Mouse (Mus musculus): ENCODE data around the gene Bmpr2.
"Not testable (repeated sequence)": the region's sequence is repeated elsewhere in the genome, so short reads cannot be mapped to it uniquely, and the experiment has no call there.

Bmpr2 gene

GRCm38 (mm10) chr1:59763164-59763768 lies at the start of gene Bmpr2:
Gene Bmpr2, plus strand, starts transcription at chr1:59763400.
- DNase-seq (ENCODE audit: low spot score in 2 of 2), result peak; percentile 85 to 86

- DNase-seq (ENCODE audit: low spot score in 2 of 2), result no peak
These were observed 43.3 kb upstream of the Bmpr2 start for GRCm38 (mm10) chr1:59719900-59720299.

DNA sequence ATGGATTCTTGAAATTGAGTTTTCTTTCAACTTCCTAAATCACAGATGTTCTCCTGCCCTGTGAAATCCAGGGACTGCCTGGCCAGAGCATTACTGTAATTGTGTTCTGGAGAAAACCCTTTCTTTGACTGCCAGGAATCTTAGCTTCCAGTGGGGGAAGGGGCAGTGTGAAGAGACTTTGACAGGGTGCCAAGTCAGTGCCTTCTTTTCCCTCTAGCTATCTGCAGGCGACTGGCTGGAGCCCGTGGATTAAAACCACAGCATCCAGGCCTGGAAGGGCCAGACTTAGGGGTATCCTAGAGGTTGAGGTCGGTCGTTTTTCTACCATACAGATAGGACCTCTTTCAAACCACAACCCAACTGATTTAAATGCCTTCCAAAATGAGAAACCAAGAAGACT lies 37.5 kb upstream of the Bmpr2 start:
- peak in 1 of 2 experiments; percentile 11 for DNase-seq (ENCODE audit: low spot score in 2 of 2)

DNA sequence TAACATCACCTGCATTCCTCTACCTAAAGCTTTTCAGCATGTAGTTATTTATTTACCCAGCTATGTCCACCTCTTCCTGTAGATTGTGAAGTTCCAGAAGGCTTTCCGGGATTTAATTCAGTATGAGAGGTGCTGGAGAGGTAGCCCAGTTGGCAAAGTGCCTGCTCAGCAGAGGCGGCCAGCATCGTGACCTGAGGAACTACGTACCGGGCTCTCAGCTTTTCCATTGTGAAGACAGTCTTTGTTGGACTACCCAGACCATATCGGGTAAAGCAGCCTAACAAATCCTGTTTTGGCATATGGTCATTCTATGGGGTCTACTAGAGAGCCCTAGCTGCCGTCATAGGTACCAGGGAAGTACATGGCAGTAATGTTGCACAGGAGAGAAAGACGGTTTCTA lies 33.1 kb upstream of the Bmpr2 start:
- no peak for DNase-seq (ENCODE audit: low spot score in 2 of 2)

DNA sequence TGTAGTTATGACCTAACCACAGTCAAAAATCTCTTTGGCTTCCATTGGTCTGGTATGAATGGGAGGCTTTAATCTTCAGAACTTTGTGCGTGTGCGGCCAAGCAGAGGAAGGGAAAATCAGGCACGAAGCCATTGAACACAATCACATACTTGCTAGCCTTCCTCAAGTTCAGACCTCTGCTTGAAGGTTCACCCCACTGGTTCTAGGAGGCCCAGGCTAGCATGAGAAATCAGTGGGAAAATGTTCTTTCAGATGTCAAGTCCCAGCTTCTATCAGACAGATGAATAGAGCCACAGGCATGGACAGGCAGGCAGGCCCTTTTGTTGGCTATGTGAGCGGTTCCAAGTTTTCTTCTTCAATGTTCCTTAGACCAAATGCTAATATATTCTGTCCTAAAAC lies 32.5 kb upstream of the Bmpr2 start:
- no peak for DNase-seq (ENCODE audit: low spot score in 2 of 2)

- peak; percentile 8 to 11 for DNase-seq (ENCODE audit: low spot score in 2 of 2)
These were observed 29.1 kb upstream of the Bmpr2 start for GRCm38 (mm10) chr1:59734076-59734475.

DNA sequence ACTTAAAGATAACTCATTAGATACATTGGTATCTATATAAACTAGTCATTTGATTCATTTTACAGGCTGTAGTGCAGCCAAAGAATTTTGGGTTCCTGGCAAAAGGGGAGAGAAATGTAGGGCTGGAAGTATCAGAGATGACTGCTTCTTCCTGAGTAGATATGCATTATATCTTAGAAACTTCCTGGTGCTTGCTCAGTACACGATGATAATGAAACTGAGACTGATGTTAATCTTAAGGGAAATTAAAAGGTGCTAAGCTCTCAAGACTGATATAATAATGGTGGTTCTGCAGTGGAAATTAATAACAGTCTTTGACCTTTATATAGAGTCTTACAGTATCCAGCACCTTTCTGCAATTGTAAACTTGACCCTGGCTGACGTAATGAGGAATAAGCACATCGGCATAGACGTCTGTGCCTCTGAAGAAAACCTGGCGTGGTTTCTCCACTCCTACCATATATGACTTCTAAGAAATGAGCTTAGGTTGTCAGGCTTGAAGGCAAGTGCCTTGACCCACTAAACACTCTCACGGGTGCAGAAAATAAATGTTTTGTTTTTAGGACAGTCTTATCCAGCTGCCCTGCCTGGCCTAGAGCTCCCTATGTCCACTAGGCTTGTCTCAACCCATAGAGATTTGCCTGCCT lies 24.3 kb upstream of the Bmpr2 start:
- no peak for DNase-seq (ENCODE audit: low spot score in 2 of 2)

DNA sequence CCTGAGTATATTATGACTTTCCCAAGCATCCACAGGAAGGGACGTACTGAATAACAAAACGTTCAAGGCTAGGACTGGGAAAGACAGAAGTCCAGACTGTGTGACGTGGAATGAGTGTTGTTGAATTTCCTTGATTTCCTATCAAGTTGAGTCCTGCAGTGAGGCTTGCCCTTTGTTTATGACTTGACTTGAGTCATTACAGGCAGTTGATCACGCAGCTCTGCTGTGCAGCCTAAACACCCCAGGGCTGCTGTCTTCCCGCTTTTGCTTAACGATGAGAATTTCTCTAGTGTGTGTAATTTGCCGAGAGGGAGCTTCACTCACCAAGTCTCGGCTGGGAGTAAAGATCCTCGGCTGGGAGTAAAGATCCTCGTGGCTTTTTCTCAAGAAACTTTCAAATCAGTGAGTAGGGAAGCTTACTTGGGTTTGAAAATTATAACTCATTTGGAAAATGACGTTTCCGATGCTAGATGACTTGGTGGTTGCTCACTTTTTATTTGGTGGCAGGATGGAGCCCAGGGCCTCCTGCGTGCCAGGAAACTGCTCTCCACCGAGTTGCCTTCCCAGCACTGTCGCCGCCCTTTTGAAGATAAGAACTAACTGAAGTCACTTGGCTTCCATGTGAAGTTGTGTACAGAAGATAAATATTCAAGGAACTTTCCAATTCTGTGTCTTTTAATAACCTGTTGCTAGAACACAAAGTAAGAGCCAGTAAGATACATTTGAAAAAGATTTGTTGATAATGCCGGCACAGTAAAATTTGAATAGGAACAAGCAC lies 23.4 kb upstream of the Bmpr2 start:
- DNase-seq (ENCODE audit: low spot score in 2 of 2), result no peak

DNA sequence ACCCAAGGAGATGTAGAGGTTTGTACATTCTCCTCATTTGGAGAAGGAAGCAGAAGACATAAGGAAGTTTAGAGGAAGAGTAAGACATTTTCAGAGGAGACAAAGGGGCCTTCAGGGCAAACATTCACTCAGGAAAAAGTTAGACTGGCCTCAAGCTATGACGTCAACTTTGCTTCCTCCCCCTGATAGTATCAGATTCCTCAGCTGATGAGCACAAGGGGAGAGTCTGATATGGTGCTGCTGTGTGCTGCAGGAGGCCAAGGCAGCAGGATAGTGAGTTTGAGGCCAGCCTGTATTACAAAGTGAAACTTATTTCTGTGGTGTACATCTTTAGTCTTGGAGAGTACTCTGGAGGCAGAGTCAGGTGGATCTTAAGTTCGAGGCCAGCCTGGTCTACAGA lies 14.2 kb upstream of the Bmpr2 start:
- no peak for DNase-seq (ENCODE audit: low spot score in 2 of 2)

DNA sequence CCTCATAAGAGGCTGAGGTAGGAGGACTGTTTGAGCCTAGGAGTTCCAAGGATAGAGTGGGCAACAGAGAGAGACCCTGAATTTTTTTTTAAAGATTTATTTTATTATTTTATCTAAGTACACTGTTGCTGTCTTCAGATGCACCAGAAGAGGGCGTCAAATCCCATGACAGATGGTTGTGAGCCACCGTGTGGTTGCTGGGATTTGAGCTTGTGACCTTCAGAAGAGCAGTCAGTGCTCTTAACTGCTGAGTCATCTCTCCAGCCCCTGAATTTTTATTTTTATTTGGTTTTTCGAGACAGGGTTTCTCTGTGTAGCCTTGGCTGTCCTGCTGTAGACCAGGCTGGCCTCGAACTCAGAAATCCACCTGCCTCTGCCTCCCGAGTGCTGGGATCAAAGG lies 13.5 kb upstream of the Bmpr2 start:
- not testable (repeated sequence) for DNase-seq (ENCODE audit: low spot score in 2 of 2)

GRCm38 (mm10) chr1:59755298-59755697 lies 7.9 kb upstream of the Bmpr2 start:
- no peak for DNase-seq (ENCODE audit: low spot score in 2 of 2)

DNA sequence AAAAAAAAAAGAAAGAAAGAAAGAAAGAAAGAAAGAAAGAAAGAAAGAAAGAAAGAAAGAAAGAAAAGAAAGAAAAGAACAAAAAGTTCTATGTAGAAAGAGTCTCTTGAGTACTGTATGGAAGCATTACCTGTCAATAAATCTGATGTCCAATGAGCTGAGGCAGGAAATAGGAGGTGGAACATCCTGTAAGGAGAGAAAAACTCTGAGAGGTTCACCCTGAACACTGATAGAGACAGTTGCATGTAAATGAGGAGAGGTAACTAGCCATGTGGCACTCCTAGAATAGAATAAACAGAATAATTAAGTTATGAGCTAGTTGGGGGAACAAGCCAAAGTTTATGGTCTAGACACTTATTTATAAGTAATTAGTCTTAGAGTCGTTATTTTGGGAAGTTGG lies 4.9 kb upstream of the Bmpr2 start:
- no peak for DNase-seq (ENCODE audit: low spot score in 2 of 2)

- DNase-seq (ENCODE audit: low spot score in 2 of 2), result peak; percentile 25 to 34
These were observed 992 bp upstream of the Bmpr2 start for GRCm38 (mm10) chr1:59762208-59762607.

DNA sequence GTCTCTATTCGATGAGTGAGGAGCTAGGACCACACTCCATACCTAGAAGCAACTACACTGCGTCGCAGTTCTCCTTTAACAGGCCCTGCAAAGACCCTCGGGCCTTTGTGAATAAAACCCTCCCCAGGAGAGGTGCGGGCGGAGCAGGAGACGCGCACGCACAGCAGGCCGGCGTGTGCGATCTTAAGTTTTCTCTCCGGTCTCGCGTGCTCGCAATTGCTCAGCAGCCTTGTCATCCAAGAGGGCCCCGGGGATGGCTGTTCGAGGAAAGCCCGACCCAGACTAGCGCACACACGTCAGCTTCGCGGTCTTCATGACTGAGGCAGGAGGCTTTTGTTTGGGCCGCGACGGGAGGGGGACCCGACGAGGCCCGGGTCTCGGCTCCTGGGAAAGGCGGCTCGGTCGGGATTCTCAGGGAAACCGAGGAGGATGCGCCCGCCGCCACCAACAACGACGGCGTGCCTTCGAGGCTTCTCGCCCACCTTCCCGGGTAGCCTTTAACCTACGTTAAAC lies 493 bp upstream of the Bmpr2 start:
- DNase-seq (ENCODE audit: low spot score in 2 of 2), result peak; percentile 64 to 67

- peak in 1 of 2 experiments; percentile 27 for DNase-seq (ENCODE audit: low spot score in 2 of 2)
These were observed 616 bp downstream of the Bmpr2 start for GRCm38 (mm10) chr1:59763781-59764251.

DNA sequence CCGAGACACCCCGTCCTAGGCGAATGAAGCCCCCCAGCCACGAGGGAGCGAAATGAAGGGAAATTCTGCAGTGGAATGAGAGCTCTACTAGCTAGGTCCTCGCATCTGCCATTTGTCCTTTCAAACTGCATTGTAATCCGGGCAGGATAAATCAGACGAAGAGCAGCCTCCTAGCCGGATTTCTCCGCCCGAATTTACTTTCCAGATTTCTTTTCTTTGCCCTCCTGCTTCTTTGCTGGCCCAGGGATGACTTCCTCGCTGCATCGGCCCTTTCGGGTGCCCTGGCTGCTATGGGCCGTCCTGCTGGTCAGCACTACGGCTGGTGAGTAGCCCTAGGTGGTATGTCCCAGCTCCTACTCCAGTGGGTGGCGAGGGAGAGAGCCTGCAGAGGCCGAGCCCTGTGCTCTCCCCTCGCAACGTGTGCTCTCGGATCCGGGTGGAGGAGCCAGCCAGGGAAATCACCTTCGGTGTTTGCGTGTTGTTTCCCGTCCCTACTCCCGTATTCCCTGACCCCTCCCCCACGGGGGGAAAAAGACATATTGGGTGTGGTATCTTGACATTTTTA lies 1.3 kb downstream of the Bmpr2 start:
- DNase-seq (ENCODE audit: low spot score in 2 of 2), result peak; percentile 34 to 35

DNA sequence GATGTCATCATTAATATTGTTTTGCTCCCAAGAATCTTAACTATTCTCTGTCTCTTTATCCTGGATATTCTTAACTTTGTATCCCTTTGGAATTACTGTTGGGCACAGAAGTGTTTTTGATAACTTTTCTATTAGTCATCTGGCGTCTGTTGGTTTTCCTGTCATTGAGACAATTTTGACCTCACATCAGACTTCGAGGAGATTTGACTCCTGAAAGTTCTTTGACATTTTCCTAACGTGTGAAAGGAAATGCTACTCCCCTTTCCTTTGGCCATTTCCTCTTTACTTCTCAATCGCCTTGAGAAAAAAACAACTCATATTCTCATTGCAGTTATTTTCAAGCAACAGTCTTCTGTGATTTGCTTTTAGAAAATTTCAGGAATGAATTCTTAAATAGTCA lies 2.1 kb downstream of the Bmpr2 start:
- DNase-seq (ENCODE audit: low spot score in 2 of 2), result no peak

DNA sequence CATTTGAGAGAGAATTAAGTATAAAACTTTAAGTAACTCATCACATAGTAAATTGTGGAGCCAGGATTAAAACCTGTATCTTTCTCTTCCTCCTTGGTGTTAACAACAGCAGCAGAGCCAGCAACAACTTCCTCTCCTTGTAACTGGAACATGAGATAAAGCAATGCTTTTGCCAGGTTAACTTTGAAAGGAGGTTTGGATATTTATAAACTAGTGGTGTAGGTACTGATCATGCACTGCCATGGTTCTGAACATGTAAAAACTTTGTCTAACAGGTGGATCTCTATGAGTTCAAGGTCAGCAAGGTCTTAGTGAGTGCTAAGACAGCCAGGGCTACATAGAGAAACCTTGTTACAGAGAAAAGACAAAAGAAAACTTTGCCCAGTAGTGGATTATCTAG lies 3.4 kb downstream of the Bmpr2 start:
- no peak for DNase-seq (ENCODE audit: low spot score in 2 of 2)

DNA sequence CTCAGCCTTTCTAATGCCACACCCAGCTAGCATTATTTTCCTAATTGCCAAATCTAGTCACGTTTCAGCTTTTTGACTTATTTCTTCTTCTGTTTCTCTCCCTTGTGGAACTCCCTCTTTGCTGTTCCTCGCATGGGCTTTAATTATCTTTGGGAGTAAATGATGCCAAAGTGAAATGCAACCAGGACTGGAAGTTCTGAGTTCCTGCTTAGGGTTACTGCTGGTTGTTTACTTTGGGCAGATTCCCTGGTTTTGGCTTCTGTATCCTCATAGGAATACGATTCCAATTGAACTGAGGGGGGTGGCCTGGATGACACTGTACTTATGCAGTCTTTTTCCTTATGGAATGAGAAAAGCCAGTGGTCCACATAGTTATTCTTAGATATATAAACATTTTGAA lies 8.7 kb downstream of the Bmpr2 start:
- DNase-seq (ENCODE audit: low spot score in 2 of 2), result no peak

GRCm38 (mm10) chr1:59781080-59781479 lies 17.9 kb downstream of the Bmpr2 start:
- DNase-seq (ENCODE audit: low spot score in 2 of 2), result no peak

- DNase-seq (ENCODE audit: low spot score in 2 of 2), result no peak
These were observed 25.8 kb downstream of the Bmpr2 start for GRCm38 (mm10) chr1:59788975-59789374.

DNA sequence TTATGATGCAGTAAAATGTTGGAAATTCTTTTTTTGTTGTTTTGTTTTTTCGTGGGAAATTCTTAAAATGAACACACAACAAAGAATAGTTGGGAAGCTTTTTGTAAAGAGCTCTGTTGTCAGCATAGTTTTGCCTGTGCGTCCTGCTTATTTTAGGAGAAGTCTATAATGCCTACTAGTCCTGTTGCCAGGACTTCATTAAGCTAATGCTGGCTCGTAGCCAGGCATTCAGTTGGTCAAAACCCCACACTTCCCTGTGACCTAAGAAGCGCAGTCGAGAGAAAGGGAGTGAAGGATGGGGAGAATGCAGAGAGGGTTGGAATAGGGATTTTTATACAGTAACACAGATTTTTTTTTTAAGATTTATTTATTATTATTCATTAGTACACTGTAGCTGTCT lies 26.5 kb downstream of the Bmpr2 start:
- no peak for DNase-seq (ENCODE audit: low spot score in 2 of 2)
